7 mouse cellular contexts compared by ENCODE assay signal in genomic region chr16:18406293-18406692, GRCm38 (mm10). TPM values are rescaled to one million over a fixed set of nuclear protein-coding genes. Genes with fewer than 3 reads are reported as not detected.
DNase-seq lines count a peak whose midpoint lies in the region; ATAC-seq and TF ChIP-seq lines count a peak whose summit lies in the region.

No protein-coding gene starts in this region.

- no peak overlapping the region for H3K4me3 ChIP-seq in testis, adult 2 months (ENCODE audit: control insufficient read depth, low read depth, low read length)
- H3K4me3 ChIP-seq in forebrain, postnatal 0 days (ENCODE audit: low read depth, low read length) = no peak overlapping the region
- no peak overlapping the region for H3K4me3 ChIP-seq in intestine, embryonic 15.5 days (replicated peaks)
- no peak overlapping the region for H3K4me3 ChIP-seq in liver, embryonic 15.5 days (replicated peaks)
- no peak overlapping the region for H3K4me3 ChIP-seq in neural tube, embryonic 12.5 days

- H3K27ac ChIP-seq in testis, adult 2 months (ENCODE audit: control insufficient read depth, insufficient read depth, low read depth, low read length) = no peak overlapping the region
- H3K27ac ChIP-seq in forebrain, postnatal 0 days (ENCODE audit: low read depth, low read length) = peak overlapping the region; percentile 45; the same call in 1 of the 2 replicates
- no peak overlapping the region for H3K27ac ChIP-seq in intestine, embryonic 15.5 days
- no peak overlapping the region for H3K27ac ChIP-seq in liver, embryonic 15.5 days (replicated peaks)
- peak overlapping the region; percentile 20; the same call in 1 of the 2 replicates for H3K27ac ChIP-seq in neural tube, embryonic 12.5 days

- no peaks in the 10 kb centered on the region; the same call in 1 of the 2 replicates for H3K4me1 ChIP-seq in testis, adult 2 months (ENCODE audit: control insufficient read depth, insufficient read depth, low read length)
- no peaks in the 10 kb centered on the region for H3K4me1 ChIP-seq in forebrain, postnatal 0 days (ENCODE audit: insufficient read depth)
- 0 out of 2 replicates have a peak, but pooled peaks cover 3% of the 10 kb centered on the region for H3K4me1 ChIP-seq in intestine, embryonic 15.5 days (replicated peaks)
- peaks cover 15% of the 10 kb centered on the region for H3K4me1 ChIP-seq in liver, embryonic 15.5 days (replicated peaks)
- peaks cover 17% of the 10 kb centered on the region for H3K4me1 ChIP-seq in neural tube, embryonic 12.5 days

- TF ChIP-seq CTCF in testis, adult 2 months (IDR thresholded peaks at IDR 0.05; ENCODE audit: control insufficient read depth, insufficient read depth, insufficient replicate concordance, low read depth, low read length) = peak; percentile 66; the same call in 1 of the 2 replicates
- TF ChIP-seq CTCF in forebrain, postnatal 0 days (IDR thresholded peaks at IDR 0.05; ENCODE audit: low read depth) = peak; percentile 88

- H3K9me3 ChIP-seq in forebrain, postnatal 0 days (ENCODE audit: low read length) = no peaks in the 10 kb centered on the region
- H3K9me3 ChIP-seq in intestine, embryonic 15.5 days = no peaks in the 10 kb centered on the region
- no peaks in the 10 kb centered on the region for H3K9me3 ChIP-seq in liver, embryonic 15.5 days (replicated peaks)
- no peaks in the 10 kb centered on the region for H3K9me3 ChIP-seq in neural tube, embryonic 12.5 days

- no peak for DNase-seq in testis, postnatal 14 days (ENCODE audit: low spot score)
- DNase-seq in adrenal gland, postnatal 10 days = peak; percentile 76
- peak; percentile 62 for DNase-seq in forebrain, postnatal 0 days

- H3K27me3 ChIP-seq in testis, adult 2 months (ENCODE audit: control insufficient read depth, insufficient read depth, low read length) = no peaks in the 10 kb centered on the region
- H3K27me3 ChIP-seq in forebrain, postnatal 0 days (ENCODE audit: insufficient read depth, low read length) = no peaks in the 10 kb centered on the region
- H3K27me3 ChIP-seq in intestine, embryonic 15.5 days (replicated peaks) = no peaks in the 10 kb centered on the region
- H3K27me3 ChIP-seq in liver, embryonic 15.5 days = no peaks in the 10 kb centered on the region
- H3K27me3 ChIP-seq in neural tube, embryonic 12.5 days (replicated peaks) = no peaks in the 10 kb centered on the region

- peak; percentile 76 for ATAC-seq in forebrain, postnatal 0 days
- peak; percentile 73 for ATAC-seq in intestine, embryonic 15.5 days
- ATAC-seq in liver, embryonic 15.5 days (ENCODE audit: insufficient read depth) = peak; percentile 51
- ATAC-seq in neural tube, embryonic 12.5 days (ENCODE audit: low FRiP score, low read depth) = no peak; the same call in 1 of the 2 replicates

- no peak overlapping the region for H3K4me2 ChIP-seq in forebrain, postnatal 0 days (ENCODE audit: low read depth)
- H3K4me2 ChIP-seq in intestine, embryonic 15.5 days (replicated peaks) = no peak overlapping the region
- H3K4me2 ChIP-seq in liver, embryonic 15.5 days = no peak overlapping the region
- H3K4me2 ChIP-seq in neural tube, embryonic 12.5 days (replicated peaks) = no peak overlapping the region

- WGBS in forebrain, postnatal 0 days = 7% methylated on average over 2 of the region's 2 CpGs
- 26% methylated on average over 2 of the region's 2 CpGs for WGBS in intestine, embryonic 15.5 days
- 4% methylated on average over 2 of the region's 2 CpGs for WGBS in liver, embryonic 15.5 days (ENCODE audit: insufficient replicate concordance)
- 18% methylated on average over 2 of the region's 2 CpGs for WGBS in neural tube, embryonic 12.5 days

- no peak for TF ChIP-seq POLR2A in testis, adult 2 months (IDR thresholded peaks at IDR 0.05; ENCODE audit: control insufficient read depth, low read depth, low read length)

- H3K36me3 ChIP-seq in testis, adult 2 months (ENCODE audit: control insufficient read depth, insufficient read depth, low read length) = no peaks in the 10 kb centered on the region
- peaks cover 79% of the 10 kb centered on the region for H3K36me3 ChIP-seq in forebrain, postnatal 0 days (ENCODE audit: insufficient read depth)
- H3K36me3 ChIP-seq in intestine, embryonic 15.5 days = peaks cover 27% of the 10 kb centered on the region
- peaks cover 63% of the 10 kb centered on the region for H3K36me3 ChIP-seq in liver, embryonic 15.5 days (replicated peaks)
- peaks cover 78% of the 10 kb centered on the region for H3K36me3 ChIP-seq in neural tube, embryonic 12.5 days

- H3K9ac ChIP-seq in forebrain, postnatal 0 days = no peak overlapping the region
- no peak overlapping the region for H3K9ac ChIP-seq in intestine, embryonic 15.5 days
- H3K9ac ChIP-seq in liver, embryonic 15.5 days = no peak overlapping the region
- no peak overlapping the region for H3K9ac ChIP-seq in neural tube, embryonic 12.5 days

RNA-seq across cellular contexts. Expression of gene Txnrd2, which starts 19.9 kb away (rescaled TPM):
- 4.3 and 4.5 TPM in 2 replicates for polyA plus RNA-seq in testis, adult 2 months (2012; rRNA removed)
- 10 to 100 TPM; 61.5 to 62.8 TPM for total RNA-seq in adrenal gland, postnatal 10 days (2021)
- 9.7 and 11.5 TPM in 2 replicates for total RNA-seq in forebrain, postnatal 0 days (2014; rRNA removed)
- polyA plus RNA-seq in forebrain, postnatal 0 days (2015; fragmentation: Nextera tagmentation; extraction: Ambion mirVana) = 28.0 and 34.4 TPM in 2 replicates
- 25.4 and 25.8 TPM in 2 replicates for polyA plus RNA-seq in intestine, embryonic 15.5 days (2015; fragmentation: Nextera tagmentation; extraction: Ambion mirVana)
- 101 and 114 TPM in 2 replicates for polyA plus RNA-seq in liver, embryonic 15.5 days (2015; fragmentation: Nextera tagmentation; extraction: Ambion mirVana)
- 20.5 and 24.8 TPM in 2 replicates for polyA plus RNA-seq in neural tube, embryonic 12.5 days (2016; fragmentation: Nextera tagmentation; extraction: Ambion mirVana)

RNA-seq across cellular contexts. Expression of gene Comt, which starts 20.4 kb away (rescaled TPM):
- 12.2 and 20.1 TPM in 2 replicates for polyA plus RNA-seq in testis, adult 2 months (2012; rRNA removed)
- total RNA-seq in adrenal gland, postnatal 10 days (2021) = 100 to 1,000 TPM; 131 to 148 TPM
- 65.6 and 68.4 TPM in 2 replicates for total RNA-seq in forebrain, postnatal 0 days (2014; rRNA removed)
- 79.9 and 105 TPM in 2 replicates for polyA plus RNA-seq in forebrain, postnatal 0 days (2015; fragmentation: Nextera tagmentation; extraction: Ambion mirVana)
- polyA plus RNA-seq in intestine, embryonic 15.5 days (2015; fragmentation: Nextera tagmentation; extraction: Ambion mirVana) = 89.5 and 97.1 TPM in 2 replicates
- polyA plus RNA-seq in liver, embryonic 15.5 days (2015; fragmentation: Nextera tagmentation; extraction: Ambion mirVana) = 87.6 and 94.1 TPM in 2 replicates
- 68.6 and 70.9 TPM in 2 replicates for polyA plus RNA-seq in neural tube, embryonic 12.5 days (2016; fragmentation: Nextera tagmentation; extraction: Ambion mirVana)

RNA-seq across cellular contexts. Expression of gene Arvcf, which starts 58.3 kb away (rescaled TPM):
- 7.8 and 10.9 TPM in 2 replicates for polyA plus RNA-seq in testis, adult 2 months (2012; rRNA removed)
- 10 to 100 TPM; 29.4 to 39.2 TPM for total RNA-seq in adrenal gland, postnatal 10 days (2021)
- 103 and 120 TPM in 2 replicates for total RNA-seq in forebrain, postnatal 0 days (2014; rRNA removed)
- 31.2 and 42.8 TPM in 2 replicates for polyA plus RNA-seq in forebrain, postnatal 0 days (2015; fragmentation: Nextera tagmentation; extraction: Ambion mirVana)
- polyA plus RNA-seq in intestine, embryonic 15.5 days (2015; fragmentation: Nextera tagmentation; extraction: Ambion mirVana) = 21.7 and 22.1 TPM in 2 replicates
- 7.6 and 9.4 TPM in 2 replicates for polyA plus RNA-seq in liver, embryonic 15.5 days (2015; fragmentation: Nextera tagmentation; extraction: Ambion mirVana)
- 114 and 118 TPM in 2 replicates for polyA plus RNA-seq in neural tube, embryonic 12.5 days (2016; fragmentation: Nextera tagmentation; extraction: Ambion mirVana)

RNA-seq across cellular contexts. Expression of gene Tango2, which starts 58.4 kb away (rescaled TPM):
- 10.9 and 11.6 TPM in 2 replicates for polyA plus RNA-seq in testis, adult 2 months (2012; rRNA removed)
- 10 to 100 TPM; 32.8 to 37.0 TPM for total RNA-seq in adrenal gland, postnatal 10 days (2021)
- total RNA-seq in forebrain, postnatal 0 days (2014; rRNA removed) = 25.5 and 43.0 TPM in 2 replicates
- polyA plus RNA-seq in forebrain, postnatal 0 days (2015; fragmentation: Nextera tagmentation; extraction: Ambion mirVana) = 69.9 and 75.9 TPM in 2 replicates
- polyA plus RNA-seq in intestine, embryonic 15.5 days (2015; fragmentation: Nextera tagmentation; extraction: Ambion mirVana) = 43.0 and 49.4 TPM in 2 replicates
- polyA plus RNA-seq in liver, embryonic 15.5 days (2015; fragmentation: Nextera tagmentation; extraction: Ambion mirVana) = 56.5 and 61.7 TPM in 2 replicates
- 59.1 and 60.0 TPM in 2 replicates for polyA plus RNA-seq in neural tube, embryonic 12.5 days (2016; fragmentation: Nextera tagmentation; extraction: Ambion mirVana)

Comparison
In these comparisons a context has a peak if more than half of its experiments do, and no peak if none do; other contexts are left out.
1. H3K27ac ChIP-seq: peak in forebrain, postnatal 0 days (single experiment) and neural tube, embryonic 12.5 days (single experiment); none in testis, adult 2 months (single experiment), intestine, embryonic 15.5 days (single experiment) and liver, embryonic 15.5 days (single experiment).